Mouse (Mus musculus): Measurements from ENCODE around the gene Sparc.

Sparc gene

GRCm38 (mm10) chr11:55422978-55423377 is at the start of gene Sparc:
Gene Sparc, minus strand, starts transcription at chr11:55423183.
- no peak for DNase-seq (ENCODE audit: low read depth, low spot score)

- no peak for DNase-seq (ENCODE audit: low read depth, low spot score)
Observed at GRCm38 (mm10) chr11:55471467-55471866, 48.5 kb upstream of the Sparc start.

- DNase-seq (ENCODE audit: low read depth, low spot score), result no peak
Observed at GRCm38 (mm10) chr11:55470761-55471160, 47.8 kb upstream of the Sparc start.

- DNase-seq (ENCODE audit: low read depth, low spot score), result no peak
Observed at GRCm38 (mm10) chr11:55469923-55470691, 47.1 kb upstream of the Sparc start.

- DNase-seq (ENCODE audit: low read depth, low spot score), result peak; percentile 100
Observed at GRCm38 (mm10) chr11:55469048-55469843, 46.3 kb upstream of the Sparc start, which contains the start of gene G3bp1. Gene G3bp1, plus strand, starts transcription at chr11:55469685.

GRCm38 (mm10) chr11:55468611-55469047 is 45.6 kb upstream of the Sparc start:
- DNase-seq (ENCODE audit: low read depth, low spot score), result no peak

- DNase-seq (ENCODE audit: low read depth, low spot score), result no peak
Observed at GRCm38 (mm10) chr11:55468012-55468411, 45.0 kb upstream of the Sparc start.

- DNase-seq (ENCODE audit: low read depth, low spot score), result no peak
Observed at GRCm38 (mm10) chr11:55465177-55465576, 42.2 kb upstream of the Sparc start.

- no peak for DNase-seq (ENCODE audit: low read depth, low spot score)
Observed at GRCm38 (mm10) chr11:55464707-55465106, 41.7 kb upstream of the Sparc start.

GRCm38 (mm10) chr11:55462149-55462548 is 39.2 kb upstream of the Sparc start:
- no peak for DNase-seq (ENCODE audit: low read depth, low spot score)

- DNase-seq (ENCODE audit: low read depth, low spot score), result peak; percentile 96
Observed at GRCm38 (mm10) chr11:55461019-55461645, 38.1 kb upstream of the Sparc start, which contains the start of gene Atox1. Gene Atox1, minus strand, starts transcription at chr11:55461239.

- DNase-seq (ENCODE audit: low read depth, low spot score), result no peak
Observed at GRCm38 (mm10) chr11:55460559-55461018, 37.6 kb upstream of the Sparc start.

GRCm38 (mm10) chr11:55459850-55460558 is 37.0 kb upstream of the Sparc start:
- no peak for DNase-seq (ENCODE audit: low read depth, low spot score)

GRCm38 (mm10) chr11:55458501-55458900 is 35.5 kb upstream of the Sparc start:
- DNase-seq (ENCODE audit: low read depth, low spot score), result no peak

GRCm38 (mm10) chr11:55455166-55455565 is 32.2 kb upstream of the Sparc start:
- no peak for DNase-seq (ENCODE audit: low read depth, low spot score)

GRCm38 (mm10) chr11:55453640-55454039 is 30.7 kb upstream of the Sparc start:
- no peak for DNase-seq (ENCODE audit: low read depth, low spot score)

GRCm38 (mm10) chr11:55450311-55450710 is 27.3 kb upstream of the Sparc start:
- no peak for DNase-seq (ENCODE audit: low read depth, low spot score)

GRCm38 (mm10) chr11:55449531-55449930 is 26.5 kb upstream of the Sparc start:
- DNase-seq (ENCODE audit: low read depth, low spot score), result no peak

GRCm38 (mm10) chr11:55446579-55446978 is 23.6 kb upstream of the Sparc start:
- no peak for DNase-seq (ENCODE audit: low read depth, low spot score)

- no peak for DNase-seq (ENCODE audit: low read depth, low spot score)
Observed at GRCm38 (mm10) chr11:55444772-55445171, 21.8 kb upstream of the Sparc start.

GRCm38 (mm10) chr11:55439718-55440117 is 16.7 kb upstream of the Sparc start:
- DNase-seq (ENCODE audit: low read depth, low spot score), result no peak

All from telencephalon, adult 2 months (tissue).